Mouse (Mus musculus): ENCODE measurements at regions not wholly inside any gene's neighbourhood (a gene's known extent, or its start where the extent isn't known, plus 50 kb on each side); places are given as distances from the start of the nearest gene placed in this dataset.

GRCm38 (mm10) chr8:90478149-90478548, 130.0 kb upstream of the Tox3 start:
- DNase-seq (ENCODE audit: extremely low read depth), result no peak
- H3K36me3 ChIP-seq (replicated peaks in 1 of 2; ENCODE audit: control insufficient read depth in 1 of 2, insufficient read depth in 1 of 2, low read length in 1 of 2), result no peaks in the 10 kb centered on the region
- H3K4me1 ChIP-seq (ENCODE audit: control insufficient read depth in 1 of 2, insufficient read depth in 2 of 2), result no peaks in the 10 kb centered on the region
- dilution Hi-C loops (cut with MboI; ENCODE audit: extremely low pct_ligation_motif_present, extremely low pct_unique_long_range_greater_than_20kb, low sequenced_read_pairs), result no loop called here
- H3K27me3 ChIP-seq (replicated peaks), result no peaks in the 10 kb centered on the region
- no peaks in the 10 kb centered on the region for H3K79me2 ChIP-seq (replicated peaks; ENCODE audit: control insufficient read depth, extremely low read depth, insufficient read depth, poor library complexity, severe bottlenecking)
- no peak overlapping the region for H3K4me2 ChIP-seq (ENCODE audit: insufficient read depth, low read depth, poor library complexity, severe bottlenecking)
- no peaks in the 10 kb centered on the region for H3K9me3 ChIP-seq (replicated peaks; ENCODE audit: low read length)
- no peak overlapping the region for H3K27ac ChIP-seq (ENCODE audit: insufficient read depth, low read depth)
- in situ Hi-C loops (cut with MboI; ENCODE audit: low pct_ligation_motif_present, low pct_unique_long_range_greater_than_20kb, low sequenced_read_pairs), result no loop called here
- H3K4me3 ChIP-seq (replicated peaks in 1 of 3; ENCODE audit: low read depth in 2 of 3, low read length in 2 of 3, poor library complexity in 1 of 3), result no peak overlapping the region
- TF ChIP-seq MEF2A (IDR thresholded peaks at IDR 0.05; ENCODE audit: borderline replicate concordance, low read depth, low read length) (no peak), SIN3A (IDR thresholded peaks at IDR 0.05; ENCODE audit: low read length) (no peak), CHD1 (IDR thresholded peaks at IDR 0.05; ENCODE audit: low read depth, low read length) (no peak), TBP (conservative IDR thresholded peaks at IDR 0.05; ENCODE audit: low read depth, low read length) (no peak), MYC (IDR thresholded peaks at IDR 0.05; ENCODE audit: low read depth, low read length) (no peak), ZNF384 (IDR thresholded peaks at IDR 0.05; ENCODE audit: low read depth, low read length) (no peak), IRF4 (IDR thresholded peaks at IDR 0.05; ENCODE audit: low read depth, low read length) (no peak), USF1 (IDR thresholded peaks at IDR 0.05; ENCODE audit: low read depth, low read length) (no peak), MAX (IDR thresholded peaks at IDR 0.05; ENCODE audit: low read length) (no peak), ETS1 (conservative IDR thresholded peaks at IDR 0.05; ENCODE audit: low read depth, low read length) (no peak), NRF1 (IDR thresholded peaks at IDR 0.05; ENCODE audit: low read depth, low read length) (no peak), ZC3H11A (IDR thresholded peaks at IDR 0.05; ENCODE audit: low read depth, low read length) (no peak), MXI1 (IDR thresholded peaks at IDR 0.05; ENCODE audit: low read depth, low read length) (no peak)
- H3K9ac ChIP-seq (ENCODE audit: insufficient read depth, low read depth), result no peak overlapping the region

GRCm38 (mm10) chr8:90474066-90474465, 125.9 kb upstream of the Tox3 start:
- no peak overlapping the region for H3K9ac ChIP-seq (ENCODE audit: insufficient read depth, low read depth)
- in situ Hi-C loops (cut with MboI; ENCODE audit: low pct_ligation_motif_present, low pct_unique_long_range_greater_than_20kb, low sequenced_read_pairs) (loop anchor here (25.0 kb wide), 1 partner anchor 462 kb away; no protein-coding TSS in a partner anchor), dilution Hi-C loops (cut with MboI; ENCODE audit: extremely low pct_ligation_motif_present, extremely low pct_unique_long_range_greater_than_20kb, low sequenced_read_pairs) (no loop called here)
- no peak for DNase-seq (ENCODE audit: extremely low read depth)
- no peaks in the 10 kb centered on the region for H3K9me3 ChIP-seq (replicated peaks; ENCODE audit: low read length)
- no peak overlapping the region for H3K4me2 ChIP-seq (ENCODE audit: insufficient read depth, low read depth, poor library complexity, severe bottlenecking)
- H3K27me3 ChIP-seq (replicated peaks), result no peaks in the 10 kb centered on the region
- H3K27ac ChIP-seq (ENCODE audit: insufficient read depth, low read depth), result no peak overlapping the region
- H3K4me1 ChIP-seq (ENCODE audit: control insufficient read depth in 1 of 2, insufficient read depth in 2 of 2), result peaks cover 0 to 7% of the 10 kb centered on the region in 2 experiments; a peak in 2 of 4 replicates
- no peak overlapping the region for H3K4me3 ChIP-seq (replicated peaks in 1 of 3; ENCODE audit: low read depth in 2 of 3, low read length in 2 of 3, poor library complexity in 1 of 3)
- TF ChIP-seq RAD21 (IDR thresholded peaks at IDR 0.05; ENCODE audit: low read depth, low read length), result no peak
- TF ChIP-seq MXI1 (IDR thresholded peaks at IDR 0.05; ENCODE audit: low read depth, low read length), result no peak
- TF ChIP-seq CHD1 (IDR thresholded peaks at IDR 0.05; ENCODE audit: low read depth, low read length), result no peak
- no peak for TF ChIP-seq POLR2A (IDR thresholded peaks at IDR 0.05; ENCODE audit: low read depth, low read length)
- no peak for TF ChIP-seq CTCF (conservative IDR thresholded peaks at IDR 0.05 in 1 of 2, IDR thresholded peaks at IDR 0.05 in 1 of 2; ENCODE audit: low read depth in 2 of 2, low read length in 2 of 2)
- H3K36me3 ChIP-seq (replicated peaks in 1 of 2; ENCODE audit: control insufficient read depth in 1 of 2, insufficient read depth in 1 of 2, low read length in 1 of 2), result no peaks in the 10 kb centered on the region
- no peaks in the 10 kb centered on the region for H3K79me2 ChIP-seq (replicated peaks; ENCODE audit: control insufficient read depth, extremely low read depth, insufficient read depth, poor library complexity, severe bottlenecking)

Measured in CH12.LX (cell line).